ENCODE assay signal across 16 mouse cellular contexts in the genomic region with DNA sequence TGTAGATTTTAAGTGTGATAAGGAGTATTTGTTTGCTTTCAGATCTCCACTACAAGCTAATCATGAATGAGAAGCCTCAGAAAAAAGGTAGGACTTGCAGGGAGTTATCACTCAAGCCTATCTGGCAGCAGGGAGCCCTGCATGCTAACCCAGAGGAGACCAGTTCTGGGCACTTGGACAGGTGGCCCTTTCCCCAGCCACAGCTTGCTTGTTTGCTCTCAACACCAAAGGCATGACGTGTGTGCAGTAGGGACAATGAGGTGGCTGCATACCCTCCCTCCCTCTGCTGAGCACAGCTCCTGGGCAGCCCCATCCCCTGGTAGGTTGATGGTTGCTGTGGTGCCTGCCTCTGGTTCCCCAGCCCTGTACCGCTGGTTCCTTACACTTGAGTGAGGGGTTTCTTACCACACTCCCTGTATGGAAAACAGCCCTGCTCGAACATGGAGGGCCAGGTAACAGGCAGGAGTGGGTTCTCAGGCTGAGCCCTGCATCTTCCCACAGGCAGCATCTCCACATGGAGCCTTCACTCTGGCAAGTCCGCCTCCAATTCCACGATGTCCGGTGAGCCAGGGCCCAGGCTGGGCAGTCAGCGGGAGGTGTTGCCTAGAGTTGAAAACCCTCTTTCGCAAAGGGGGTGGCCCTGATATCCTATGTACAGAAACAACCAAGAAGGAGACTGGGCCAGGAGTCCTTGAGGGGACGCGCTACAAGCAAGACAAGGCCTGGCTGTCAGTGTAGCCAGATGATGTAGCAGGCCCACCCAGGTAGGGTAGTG. TPM values are rescaled to one million over a fixed set of nuclear protein-coding genes. Genes with fewer than 3 reads are reported as not detected.
DNase-seq lines count a peak whose midpoint lies in the region; ATAC-seq lines count a peak whose summit lies in the region.
"Had no signal": no experiment of that assay in that cellular context is flagged by ENCODE, and none has a peak within 500 bp of the region (broad histone marks: within the 10 kb centered on the region; RNA-seq: fewer than 3 reads in every experiment).

No protein-coding gene starts in this region.

- H3K27ac ChIP-seq in heart, embryonic 10.5 days, result no peak overlapping the region
- no peak overlapping the region for H3K27ac ChIP-seq in heart, embryonic 12.5 days (ENCODE audit: poor library complexity, severe bottlenecking)
- H3K27ac ChIP-seq in midbrain, embryonic 10.5 days (replicated peaks), result 0 out of 2 replicates have a peak overlapping the region, but pooled peaks have one; percentile 7
- H3K27ac ChIP-seq in midbrain, embryonic 16.5 days (ENCODE audit: low read length), result no peak overlapping the region
- no peak overlapping the region for H3K27ac ChIP-seq in embryonic facial prominence, embryonic 15.5 days (replicated peaks)

- H3K9ac ChIP-seq in heart, embryonic 12.5 days, result no peak overlapping the region
- H3K9ac ChIP-seq in midbrain, embryonic 16.5 days (ENCODE audit: low read depth, low read length), result no peak overlapping the region; the same call in 1 of the 2 replicates
- no peak overlapping the region for H3K9ac ChIP-seq in embryonic facial prominence, embryonic 15.5 days
- H3K9ac ChIP-seq: liver, postnatal 0 days had no signal

- H3K36me3 ChIP-seq in heart, embryonic 10.5 days, result peaks cover 56% of the 10 kb centered on the region
- H3K36me3 ChIP-seq in heart, embryonic 12.5 days, result peaks cover 53% of the 10 kb centered on the region
- H3K36me3 ChIP-seq in midbrain, embryonic 10.5 days, result peaks cover 58% of the 10 kb centered on the region
- H3K36me3 ChIP-seq in midbrain, embryonic 16.5 days (ENCODE audit: control insufficient read depth, insufficient read depth, low read length), result peaks cover 15% of the 10 kb centered on the region
- H3K36me3 ChIP-seq in embryonic facial prominence, embryonic 15.5 days, result peaks cover 56% of the 10 kb centered on the region

- 80% methylated on average over 10 of the region's 10 CpGs for WGBS in heart, embryonic 10.5 days
- WGBS in heart, embryonic 12.5 days, result 84% methylated on average over 10 of the region's 10 CpGs
- WGBS in midbrain, embryonic 10.5 days, result 86% methylated on average over 10 of the region's 10 CpGs
- WGBS in midbrain, embryonic 16.5 days, result 82% methylated on average over 10 of the region's 10 CpGs
- 90% methylated on average over 10 of the region's 10 CpGs for WGBS in embryonic facial prominence, embryonic 15.5 days

- H3K4me2 ChIP-seq in heart, embryonic 12.5 days, result no peak overlapping the region
- no peak overlapping the region for H3K4me2 ChIP-seq in midbrain, embryonic 16.5 days (ENCODE audit: low read length)
- H3K4me2 ChIP-seq in embryonic facial prominence, embryonic 15.5 days (replicated peaks), result no peak overlapping the region; the same call in 1 of the 2 replicates

- H3K27me3 ChIP-seq in heart, embryonic 10.5 days (ENCODE audit: insufficient read depth, poor library complexity, severe bottlenecking), result no peaks in the 10 kb centered on the region
- no peaks in the 10 kb centered on the region for H3K27me3 ChIP-seq in heart, embryonic 12.5 days (replicated peaks)
- no peaks in the 10 kb centered on the region; the same call in 1 of the 2 replicates for H3K27me3 ChIP-seq in midbrain, embryonic 10.5 days (ENCODE audit: low read depth, poor library complexity, severe bottlenecking)
- H3K27me3 ChIP-seq in midbrain, embryonic 16.5 days (ENCODE audit: control insufficient read depth, insufficient read depth, low read depth, low read length), result no peaks in the 10 kb centered on the region
- H3K27me3 ChIP-seq in embryonic facial prominence, embryonic 15.5 days, result no peaks in the 10 kb centered on the region

- peak overlapping the region; percentile 18; the same call in 1 of the 2 replicates for H3K4me3 ChIP-seq in heart, embryonic 10.5 days
- H3K4me3 ChIP-seq in heart, embryonic 12.5 days, result no peak overlapping the region
- no peak overlapping the region for H3K4me3 ChIP-seq in midbrain, embryonic 10.5 days
- H3K4me3 ChIP-seq in midbrain, embryonic 16.5 days (ENCODE audit: low read depth, low read length), result no peak overlapping the region
- peak overlapping the region; percentile 64; the same call in 1 of the 2 replicates for H3K4me3 ChIP-seq in embryonic facial prominence, embryonic 15.5 days (replicated peaks)

- H3K9me3 ChIP-seq in heart, embryonic 10.5 days, result no peaks in the 10 kb centered on the region
- no peaks in the 10 kb centered on the region for H3K9me3 ChIP-seq in heart, embryonic 12.5 days (replicated peaks)
- no peaks in the 10 kb centered on the region for H3K9me3 ChIP-seq in midbrain, embryonic 10.5 days (replicated peaks)
- no peaks in the 10 kb centered on the region for H3K9me3 ChIP-seq in midbrain, embryonic 16.5 days (replicated peaks; ENCODE audit: control insufficient read depth, low read length, poor library complexity, severe bottlenecking)
- H3K9me3 ChIP-seq in embryonic facial prominence, embryonic 15.5 days (replicated peaks), result no peaks in the 10 kb centered on the region

- ATAC-seq in heart, embryonic 12.5 days (ENCODE audit: insufficient number of reproducible peaks, low FRiP score), result no peak
- no peak for ATAC-seq in midbrain, embryonic 16.5 days
- no peak for ATAC-seq in embryonic facial prominence, embryonic 15.5 days (ENCODE audit: insufficient number of reproducible peaks, low FRiP score, low TSS enrichment, low read depth)
- ATAC-seq: CD4-positive, CD25-positive, alpha-beta regulatory T cell, adult 4 months; intestine, postnatal 0 days; liver, postnatal 0 days had no signal

- peaks cover 30% of the 10 kb centered on the region for H3K4me1 ChIP-seq in heart, embryonic 10.5 days
- H3K4me1 ChIP-seq in heart, embryonic 12.5 days (replicated peaks), result peaks cover 13% of the 10 kb centered on the region
- peaks cover 25% of the 10 kb centered on the region for H3K4me1 ChIP-seq in midbrain, embryonic 10.5 days
- peaks cover 8% of the 10 kb centered on the region for H3K4me1 ChIP-seq in midbrain, embryonic 16.5 days (ENCODE audit: control insufficient read depth, insufficient read depth, low read length)
- H3K4me1 ChIP-seq in embryonic facial prominence, embryonic 15.5 days, result peaks cover 13% of the 10 kb centered on the region

- no peak for DNase-seq in heart, embryonic 10.5 days (ENCODE audit: low spot score)
- DNase-seq in midbrain, embryonic 10.5 days (ENCODE audit: low spot score), result no peak
- peak; percentile 77 for DNase-seq in cerebellum, adult 9-11 months
- DNase-seq in adipocyte (ENCODE audit: low spot score), result no peak
- DNase-seq: adrenal gland, postnatal 36 days; heart, adult 18-20 months; heart, postnatal 10 days; kidney, postnatal 14 days; liver, postnatal 0 days; lung, postnatal 4 days; right cerebral cortex, postnatal 25 days had no signal

RNA-seq across cellular contexts. Expression of a gene that starts 1.5 kb away (rescaled TPM):
- polyA plus RNA-seq in heart, embryonic 10.5 days (2016; fragmentation: Nextera tagmentation; extraction: Ambion mirVana), result 4.4 and 5.8 TPM in 2 replicates
- 4.4 and 5.5 TPM in 2 replicates for polyA plus RNA-seq in heart, embryonic 12.5 days (2016; fragmentation: Nextera tagmentation; extraction: Ambion mirVana)
- polyA plus RNA-seq in midbrain, embryonic 10.5 days (2016; fragmentation: Nextera tagmentation; extraction: Ambion mirVana), result 6.4 and 8.1 TPM in 2 replicates
- polyA plus RNA-seq in midbrain, embryonic 16.5 days (2015; fragmentation: Nextera tagmentation; extraction: Ambion mirVana), result 11.6 and 14.6 TPM in 2 replicates
- 15.4 and 15.9 TPM in 2 replicates for polyA plus RNA-seq in embryonic facial prominence, embryonic 15.5 days (2015; fragmentation: Nextera tagmentation; extraction: Ambion mirVana)

RNA-seq across cellular contexts. Expression of a gene that starts 28.6 kb away (rescaled TPM):
- polyA plus RNA-seq in heart, embryonic 10.5 days (2016; fragmentation: Nextera tagmentation; extraction: Ambion mirVana), result 39.1 and 44.2 TPM in 2 replicates
- 30.3 and 31.4 TPM in 2 replicates for polyA plus RNA-seq in heart, embryonic 12.5 days (2016; fragmentation: Nextera tagmentation; extraction: Ambion mirVana)
- 47.3 and 52.2 TPM in 2 replicates for polyA plus RNA-seq in midbrain, embryonic 10.5 days (2016; fragmentation: Nextera tagmentation; extraction: Ambion mirVana)
- polyA plus RNA-seq in midbrain, embryonic 16.5 days (2015; fragmentation: Nextera tagmentation; extraction: Ambion mirVana), result 27.6 and 28.4 TPM in 2 replicates
- 28.1 and 32.5 TPM in 2 replicates for polyA plus RNA-seq in embryonic facial prominence, embryonic 15.5 days (2015; fragmentation: Nextera tagmentation; extraction: Ambion mirVana)

Comparison
In these comparisons a context has a peak if more than half of its experiments do, and no peak if none do; other contexts are left out.
1. H3K4me3 ChIP-seq: peak in heart, embryonic 10.5 days (single experiment) and embryonic facial prominence, embryonic 15.5 days (single experiment); none in heart, embryonic 12.5 days (single experiment), midbrain, embryonic 10.5 days (single experiment) and midbrain, embryonic 16.5 days (single experiment).